Mouse (Mus musculus): Measurements from ENCODE around the gene Cox4i2. TPM values are rescaled to one million over a fixed set of nuclear protein-coding genes. Genes with fewer than 3 reads are reported as not detected.
A peak's percentile ranks its signal among the peaks of the same experiment; 100 is the strongest.

Cox4i2 gene
- polyA plus RNA-seq, 1 experiment from 2014 or later = 20.8 TPM

DNA sequence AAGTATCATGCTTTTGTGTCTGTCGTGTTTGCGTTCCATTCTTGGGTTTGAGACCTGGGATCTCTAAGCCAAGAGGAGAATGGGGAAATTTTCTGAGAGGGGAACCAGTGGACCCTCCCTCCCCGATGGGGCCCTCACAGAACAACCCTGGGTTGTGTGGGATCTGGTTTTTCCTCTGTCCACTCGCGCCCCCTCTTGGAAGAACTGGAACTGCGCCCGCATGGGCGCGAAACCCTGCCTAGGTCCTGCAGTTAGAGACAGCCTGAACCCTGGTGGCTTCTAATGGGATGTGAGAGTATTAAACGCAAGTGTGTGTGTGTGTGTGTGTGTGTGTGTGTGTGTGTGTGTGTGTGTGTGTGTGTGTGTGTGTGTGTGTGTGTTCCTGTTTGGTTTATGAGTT is 11.5 kb upstream of the Cox4i2 start:
- H3K4me3 ChIP-seq = no peak overlapping the region
- 30% methylated on average over 10 of the region's 10 CpGs for WGBS
- H3K4me1 ChIP-seq (replicated peaks) = peaks cover 52% of the 10 kb centered on the region
- H3K9me3 ChIP-seq (replicated peaks) = no peaks in the 10 kb centered on the region
- H3K27me3 ChIP-seq (replicated peaks) = no peaks in the 10 kb centered on the region
- H3K4me2 ChIP-seq = no peak overlapping the region
- H3K36me3 ChIP-seq = no peaks in the 10 kb centered on the region
- H3K27ac ChIP-seq (ENCODE audit: poor library complexity, severe bottlenecking) = peak overlapping the region; percentile 80
- ATAC-seq (ENCODE audit: insufficient number of reproducible peaks, low FRiP score) = peak; percentile 49; the same call in 1 of the 2 replicates
- H3K9ac ChIP-seq = no peak overlapping the region

DNA sequence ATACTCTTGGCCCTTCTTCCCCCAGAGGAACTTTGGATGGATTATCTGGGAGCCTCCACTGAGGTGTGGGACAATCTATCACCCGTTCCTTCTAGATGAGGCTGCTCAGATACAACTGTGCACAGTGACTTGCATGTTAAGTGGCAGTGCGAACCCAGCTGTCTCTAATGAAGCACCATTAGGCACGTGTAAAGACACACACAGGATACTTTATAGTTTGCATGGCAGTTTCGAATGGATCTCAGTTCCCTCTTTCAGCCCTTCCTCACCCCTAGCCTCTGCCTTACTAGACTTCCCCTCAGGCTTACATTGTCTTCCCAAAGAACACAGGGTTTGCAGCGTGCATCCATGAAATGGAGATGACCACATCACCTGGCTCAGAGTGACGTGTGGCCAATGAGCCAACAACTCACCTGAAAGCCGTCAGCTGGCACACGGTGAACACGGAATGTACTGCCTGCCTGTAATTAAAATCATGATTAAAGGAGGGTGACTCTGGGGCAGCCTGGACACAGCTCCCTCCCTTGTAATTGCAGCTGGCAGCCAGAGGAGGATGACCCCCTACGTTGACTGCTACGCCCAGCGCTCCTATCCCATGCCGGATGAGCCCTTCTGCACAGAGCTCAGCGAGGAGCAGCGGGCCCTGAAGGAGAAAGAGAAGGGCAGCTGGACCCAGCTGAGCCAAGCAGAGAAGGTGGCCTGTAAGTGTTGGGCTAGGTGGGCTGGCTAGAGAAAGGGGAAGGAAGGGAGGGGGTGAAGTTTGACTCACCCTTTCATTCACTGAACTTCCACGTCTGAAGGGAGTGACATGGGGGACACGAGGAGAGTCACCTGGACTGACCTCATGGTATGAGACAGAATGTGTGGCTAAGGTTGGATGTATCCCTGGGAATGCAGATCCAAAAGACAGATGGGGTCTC is 2.8 kb downstream of the Cox4i2 start:
- no peak overlapping the region for H3K27ac ChIP-seq (ENCODE audit: poor library complexity, severe bottlenecking)
- H3K4me3 ChIP-seq = no peak overlapping the region
- no peak overlapping the region for H3K9ac ChIP-seq
- H3K9me3 ChIP-seq (replicated peaks) = no peaks in the 10 kb centered on the region
- peaks cover 2% of the 10 kb centered on the region; the same call in 1 of the 2 replicates for H3K27me3 ChIP-seq (replicated peaks)
- no peaks in the 10 kb centered on the region for H3K36me3 ChIP-seq
- no peak for ATAC-seq (ENCODE audit: insufficient number of reproducible peaks, low FRiP score)
- H3K4me1 ChIP-seq (replicated peaks) = peaks cover 30% of the 10 kb centered on the region
- WGBS = 75% methylated on average over 17 of the region's 17 CpGs
- H3K4me2 ChIP-seq = no peak overlapping the region

DNA sequence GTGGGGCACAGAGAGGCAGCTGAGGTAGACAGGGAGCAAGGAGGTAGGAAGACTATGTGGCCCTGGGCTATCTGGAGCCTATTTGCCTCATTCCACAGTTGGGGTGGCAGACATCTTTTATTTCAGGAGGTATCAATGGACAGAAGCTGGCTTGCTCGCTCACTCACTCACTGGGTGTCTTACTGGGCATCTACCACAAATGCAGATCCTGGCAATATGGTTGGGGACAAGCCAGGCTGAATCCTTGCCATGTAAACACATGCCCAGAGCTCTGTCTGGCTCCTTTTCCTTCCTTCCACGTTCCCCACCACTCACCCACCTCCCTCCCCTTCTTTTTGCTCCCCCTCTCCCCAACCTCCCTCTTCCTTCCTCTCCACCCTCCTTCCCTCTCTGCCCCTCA is 3.5 kb downstream of the Cox4i2 start:
- ATAC-seq (ENCODE audit: insufficient number of reproducible peaks, low FRiP score) = no peak
- Histone ChIP-seq H3K9ac (no peak overlapping the region), H3K36me3 (no peaks in the 10 kb centered on the region), H3K27me3 (replicated peaks) (peaks cover 2% of the 10 kb centered on the region; the same call in 1 of the 2 replicates), H3K4me1 (replicated peaks) (peaks cover 30% of the 10 kb centered on the region), H3K27ac (ENCODE audit: poor library complexity, severe bottlenecking) (no peak overlapping the region), H3K9me3 (replicated peaks) (no peaks in the 10 kb centered on the region), H3K4me2 (no peak overlapping the region), H3K4me3 (no peak overlapping the region)
- WGBS = 66% methylated on average over 2 of the region's 2 CpGs

GRCm38 (mm10) chr2:152758351-152758750 is 4.4 kb downstream of the Cox4i2 start:
- Histone ChIP-seq H3K9ac (no peak overlapping the region), H3K9me3 (replicated peaks) (no peaks in the 10 kb centered on the region), H3K4me3 (no peak overlapping the region), H3K27ac (ENCODE audit: poor library complexity, severe bottlenecking) (no peak overlapping the region; the same call in 1 of the 2 replicates), H3K27me3 (replicated peaks) (peaks cover 2% of the 10 kb centered on the region; the same call in 1 of the 2 replicates), H3K4me1 (replicated peaks) (peaks cover 30% of the 10 kb centered on the region), H3K4me2 (no peak overlapping the region), H3K36me3 (no peaks in the 10 kb centered on the region)
- WGBS = 32% methylated on average over 4 of the region's 4 CpGs
- no peak for ATAC-seq (ENCODE audit: insufficient number of reproducible peaks, low FRiP score)

GRCm38 (mm10) chr2:152763310-152763709 is 9.3 kb downstream of the Cox4i2 start:
- Histone ChIP-seq H3K4me3 (no peak overlapping the region), H3K27ac (ENCODE audit: poor library complexity, severe bottlenecking) (no peak overlapping the region), H3K4me2 (no peak overlapping the region), H3K9me3 (replicated peaks) (no peaks in the 10 kb centered on the region), H3K27me3 (replicated peaks) (no peaks in the 10 kb centered on the region), H3K4me1 (replicated peaks) (peaks cover 47% of the 10 kb centered on the region), H3K36me3 (no peaks in the 10 kb centered on the region), H3K9ac (no peak overlapping the region)
- ATAC-seq (ENCODE audit: insufficient number of reproducible peaks, low FRiP score) = no peak
- 59% methylated on average over 6 of the region's 6 CpGs for WGBS

DNA sequence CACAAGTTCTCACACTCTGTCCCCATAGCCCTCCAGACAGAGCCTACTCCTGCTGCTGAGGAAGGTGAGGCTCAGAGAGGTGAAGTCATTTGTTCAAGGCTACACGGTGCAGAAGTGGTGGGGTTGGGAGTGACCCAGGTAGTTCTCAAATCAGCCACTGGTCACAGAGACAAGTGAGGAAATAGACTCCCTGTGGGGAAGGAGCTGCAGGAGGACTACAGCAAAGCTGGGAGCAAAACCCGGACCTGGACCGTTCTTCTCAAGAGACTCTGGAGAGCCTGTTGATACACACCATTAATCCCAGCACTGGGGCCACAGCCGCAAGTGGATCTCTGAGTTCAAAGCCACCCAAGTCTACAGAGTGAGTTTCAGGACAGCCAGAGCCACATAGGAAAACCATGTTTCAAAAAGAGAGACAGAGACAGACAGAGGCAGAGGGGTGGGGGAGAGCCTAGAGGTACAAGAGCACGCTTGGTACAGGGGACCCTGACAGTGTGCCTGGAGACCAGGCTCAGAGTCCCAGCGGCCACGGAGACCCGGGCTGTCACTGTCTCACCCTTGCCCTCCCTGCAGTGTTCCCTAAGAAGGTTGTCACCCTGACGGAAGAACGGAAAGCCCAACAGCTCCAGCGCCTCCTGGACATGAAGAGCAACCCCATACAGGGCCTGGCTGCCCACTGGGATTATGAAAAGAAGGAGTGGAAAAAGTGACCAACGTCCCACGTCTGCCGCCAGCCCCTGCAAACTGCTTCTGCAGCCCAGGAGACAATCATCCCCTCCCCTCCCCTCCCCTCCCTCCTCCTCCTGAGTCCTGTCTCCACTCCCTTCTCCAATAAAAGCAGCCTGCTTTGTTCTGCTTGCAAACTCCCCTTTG is 10.4 kb downstream of the Cox4i2 start:
- no peaks in the 10 kb centered on the region for H3K27me3 ChIP-seq (replicated peaks)
- H3K36me3 ChIP-seq = no peaks in the 10 kb centered on the region
- H3K4me3 ChIP-seq = peak overlapping the region; percentile 28; the same call in 1 of the 2 replicates

DNA sequence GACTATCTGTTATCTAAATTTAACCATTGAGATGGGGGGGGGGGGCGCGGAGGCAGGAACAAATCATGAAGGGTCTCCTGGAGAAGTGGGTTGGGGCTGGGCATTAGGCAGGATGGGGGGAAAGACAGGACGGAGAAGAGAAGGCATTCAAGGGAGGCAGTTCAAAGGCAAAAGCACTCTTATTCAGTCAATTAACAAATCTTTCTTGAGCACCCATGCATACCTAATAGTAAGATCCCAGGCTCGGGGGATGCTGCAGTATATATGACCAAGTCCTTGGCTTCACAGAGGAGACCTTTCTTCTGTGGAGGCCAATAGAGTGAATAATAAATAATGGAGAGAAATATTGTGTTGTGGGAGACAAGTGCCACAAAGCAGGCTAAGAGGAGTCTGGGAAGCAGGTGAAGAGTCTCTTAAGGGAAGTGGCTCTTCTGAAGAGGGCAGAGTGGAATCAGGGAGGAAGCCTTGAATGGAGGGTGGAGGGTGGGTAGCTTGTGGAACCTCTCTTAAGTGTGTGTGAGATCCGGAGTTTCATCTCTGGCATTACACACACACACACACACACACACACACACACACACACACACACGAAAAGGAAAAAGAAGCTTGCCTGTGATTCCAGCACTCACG is 11.2 kb downstream of the Cox4i2 start:
- H3K27me3 ChIP-seq (replicated peaks) = no peaks in the 10 kb centered on the region
- H3K9ac ChIP-seq = no peak overlapping the region
- no peak overlapping the region for H3K4me3 ChIP-seq
- WGBS = 22% methylated on average over 7 of the region's 7 CpGs
- H3K36me3 ChIP-seq = no peaks in the 10 kb centered on the region
- peak overlapping the region; percentile 62 for H3K4me2 ChIP-seq
- H3K27ac ChIP-seq (ENCODE audit: poor library complexity, severe bottlenecking) = peak overlapping the region; percentile 13; the same call in 1 of the 2 replicates
- no peak for ATAC-seq (ENCODE audit: insufficient number of reproducible peaks, low FRiP score)
- peaks cover 37% of the 10 kb centered on the region for H3K4me1 ChIP-seq (replicated peaks)
- no peaks in the 10 kb centered on the region for H3K9me3 ChIP-seq (replicated peaks)

More for the DNA sequence above, 10.4 kb downstream of the Cox4i2 start:
- Histone ChIP-seq H3K4me2 (peak overlapping the region; percentile 62), H3K9me3 (replicated peaks) (no peaks in the 10 kb centered on the region), H3K9ac (peak overlapping the region; percentile 42), H3K27ac (ENCODE audit: poor library complexity, severe bottlenecking) (peak overlapping the region; percentile 64), H3K4me1 (replicated peaks) (peaks cover 37% of the 10 kb centered on the region)
- peak; percentile 43; the same call in 1 of the 2 replicates for ATAC-seq (ENCODE audit: insufficient number of reproducible peaks, low FRiP score)
- 3% methylated on average over 14 of the region's 14 CpGs for WGBS

DNA sequence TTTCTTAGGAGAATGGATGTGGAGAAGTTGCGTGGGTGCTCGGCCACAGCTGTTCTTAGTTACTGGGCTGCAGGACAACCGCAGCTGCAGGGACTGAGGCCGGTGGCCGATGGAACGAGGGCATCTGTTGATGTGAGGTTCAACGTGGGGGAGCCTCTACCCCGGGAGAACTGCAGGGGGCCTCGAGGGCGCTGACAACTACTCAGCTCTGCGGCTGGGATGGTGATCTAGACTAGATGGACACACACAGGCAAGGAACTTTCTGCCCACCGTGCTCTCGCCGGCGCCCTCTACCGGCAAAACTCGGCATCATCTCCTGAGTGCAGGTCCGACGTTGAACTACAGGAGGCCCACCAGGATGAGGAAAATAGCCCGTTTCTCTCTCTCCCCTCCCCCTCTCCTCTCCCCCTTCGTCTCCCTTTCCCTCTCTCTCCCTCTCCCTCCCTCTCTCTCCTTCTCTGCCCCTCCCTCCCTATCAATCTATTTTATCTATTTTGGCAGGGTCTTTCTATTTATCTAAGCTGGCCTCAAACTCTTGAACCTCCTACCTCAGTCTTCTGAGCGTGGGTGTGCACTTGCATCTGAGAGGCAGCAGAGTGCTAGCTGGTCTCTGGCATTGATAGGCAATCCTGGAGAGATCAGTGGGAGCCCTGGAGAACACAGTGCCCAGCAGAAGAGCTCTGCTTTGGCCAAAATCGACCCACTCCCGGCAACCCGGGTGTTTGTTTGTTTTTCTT is 12.6 kb downstream of the Cox4i2 start:
- Histone ChIP-seq H3K36me3 (no peaks in the 10 kb centered on the region), H3K4me3 (no peak overlapping the region), H3K9ac (0 out of 2 replicates have a peak overlapping the region, but pooled peaks have one; percentile 22), H3K4me1 (replicated peaks) (peaks cover 37% of the 10 kb centered on the region), H3K4me2 (peak overlapping the region; percentile 54), H3K9me3 (replicated peaks) (no peaks in the 10 kb centered on the region), H3K27ac (ENCODE audit: poor library complexity, severe bottlenecking) (0 out of 2 replicates have a peak overlapping the region, but pooled peaks have one; percentile 4), H3K27me3 (replicated peaks) (no peaks in the 10 kb centered on the region)
- WGBS = 10% methylated on average over 25 of the region's 25 CpGs
- peak; percentile 73 for ATAC-seq (ENCODE audit: insufficient number of reproducible peaks, low FRiP score)

GRCm38 (mm10) chr2:152767618-152768271 is 13.8 kb downstream of the Cox4i2 start:
- H3K27ac ChIP-seq (ENCODE audit: poor library complexity, severe bottlenecking) = no peak overlapping the region
- 52% methylated on average over 12 of the region's 12 CpGs for WGBS

DNA sequence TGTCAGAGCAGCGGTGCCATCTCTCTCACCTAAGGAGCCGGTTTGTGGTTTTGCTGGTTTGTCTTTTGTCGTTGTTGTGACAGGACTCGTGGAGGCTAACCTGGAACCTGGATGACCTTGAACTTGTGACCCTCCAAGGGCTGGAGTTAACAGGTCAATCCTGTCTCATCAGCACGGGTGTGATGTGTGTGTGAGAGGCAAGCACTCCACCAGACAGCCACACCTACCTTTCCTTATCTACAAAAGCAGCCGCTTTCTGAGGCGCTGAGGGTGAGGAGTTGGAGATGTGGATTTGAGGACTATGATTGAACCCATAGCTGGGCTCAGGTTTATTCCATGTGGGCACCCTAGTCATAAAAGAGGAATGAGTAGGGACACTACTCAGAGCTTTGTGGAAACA is 15.7 kb downstream of the Cox4i2 start:
- no peaks in the 10 kb centered on the region for H3K27me3 ChIP-seq (replicated peaks)
- H3K27ac ChIP-seq (ENCODE audit: poor library complexity, severe bottlenecking) = no peak overlapping the region
- no peaks in the 10 kb centered on the region for H3K36me3 ChIP-seq
- no peak overlapping the region for H3K9ac ChIP-seq
- WGBS = 53% methylated on average over 7 of the region's 7 CpGs
- H3K4me1 ChIP-seq (replicated peaks) = peaks cover 25% of the 10 kb centered on the region
- no peak overlapping the region for H3K4me3 ChIP-seq
- no peak for ATAC-seq (ENCODE audit: insufficient number of reproducible peaks, low FRiP score)
- no peaks in the 10 kb centered on the region for H3K9me3 ChIP-seq (replicated peaks)
- no peak overlapping the region for H3K4me2 ChIP-seq

More at GRCm38 (mm10) chr2:152767618-152768271, 13.8 kb downstream of the Cox4i2 start:
- no peak overlapping the region for H3K4me2 ChIP-seq
- H3K4me3 ChIP-seq = no peak overlapping the region
- ATAC-seq (ENCODE audit: insufficient number of reproducible peaks, low FRiP score) = no peak
- no peaks in the 10 kb centered on the region for H3K9me3 ChIP-seq (replicated peaks)
- H3K9ac ChIP-seq = no peak overlapping the region
- no peaks in the 10 kb centered on the region for H3K27me3 ChIP-seq (replicated peaks)
- no peaks in the 10 kb centered on the region for H3K36me3 ChIP-seq
- peaks cover 37% of the 10 kb centered on the region for H3K4me1 ChIP-seq (replicated peaks)
